Mouse (Mus musculus): ENCODE results near the gene Prr5.
A peak's percentile ranks its signal among the peaks of the same experiment; 100 is the strongest.

Gene Prr5

DNA sequence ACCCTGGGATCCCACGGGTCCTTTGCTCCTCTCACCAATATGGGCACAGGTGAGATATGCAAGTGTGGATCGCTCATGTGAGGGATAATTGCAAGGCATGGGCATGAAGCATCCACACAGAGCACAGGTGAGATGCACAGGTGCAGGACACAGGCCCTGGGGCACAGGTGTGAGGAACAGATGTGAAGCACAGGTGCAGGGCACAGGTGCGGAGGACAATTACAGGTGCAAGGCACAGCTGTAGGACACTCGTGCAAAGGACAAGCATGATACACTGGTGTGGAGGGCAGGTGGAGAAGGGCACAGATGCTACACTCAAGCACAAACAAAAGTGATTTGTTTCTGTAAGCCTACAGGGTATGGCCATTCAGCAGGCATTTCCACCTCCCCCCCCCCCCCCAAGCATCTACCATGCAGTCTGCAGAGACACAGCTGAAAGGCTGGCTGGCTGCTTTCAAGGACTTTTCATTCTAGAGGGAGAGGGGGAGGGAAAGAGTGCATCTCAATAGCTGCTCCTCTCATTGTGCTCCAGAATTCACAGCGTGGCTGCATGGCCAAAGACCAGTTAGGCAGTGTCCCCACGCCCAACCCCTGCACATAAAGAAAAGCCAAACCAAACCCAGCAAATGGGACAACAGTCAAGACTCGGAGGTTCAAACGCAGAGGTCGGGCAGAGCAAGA is 11.9 kb upstream of the Prr5 start:
- no peak for DNase-seq

DNA sequence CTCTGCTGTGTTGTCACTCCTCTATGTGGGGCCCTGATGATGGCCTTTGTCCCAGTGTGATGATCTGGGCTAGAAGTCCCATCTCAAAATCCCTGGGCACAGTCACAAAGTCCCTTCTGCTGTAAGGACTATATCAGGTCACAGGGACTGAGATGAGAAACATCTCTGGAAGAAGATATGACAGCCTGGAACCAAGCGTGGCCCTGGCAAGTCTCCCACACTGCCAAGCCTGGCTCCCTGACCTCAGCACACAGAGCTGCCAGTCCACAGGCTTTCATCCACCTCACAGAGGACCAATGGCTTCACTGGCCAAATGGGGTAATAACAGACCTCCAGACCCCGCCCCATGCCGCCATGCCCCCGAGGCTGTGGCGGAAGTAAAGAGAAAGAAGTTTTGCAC is 10.8 kb upstream of the Prr5 start:
- DNase-seq, result no peak

DNA sequence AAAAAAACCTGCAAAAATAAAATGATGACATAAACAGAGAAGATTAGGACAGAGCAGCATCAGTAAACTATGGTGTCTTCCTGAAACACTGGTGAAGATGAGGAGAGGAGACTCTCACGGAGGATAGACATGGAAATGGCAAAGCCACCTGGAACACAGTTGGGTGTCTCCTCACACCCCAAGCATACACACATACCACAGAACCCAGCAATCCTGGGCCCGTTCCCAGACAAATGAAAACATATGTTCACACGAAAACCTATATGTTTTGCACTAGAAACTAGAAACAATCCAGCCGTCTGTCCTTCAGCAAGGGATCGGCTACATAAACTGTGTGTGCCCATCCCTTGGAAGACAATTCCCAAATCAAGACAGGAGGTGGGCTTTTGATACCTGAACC is 9.6 kb upstream of the Prr5 start:
- DNase-seq, result no peak

DNA sequence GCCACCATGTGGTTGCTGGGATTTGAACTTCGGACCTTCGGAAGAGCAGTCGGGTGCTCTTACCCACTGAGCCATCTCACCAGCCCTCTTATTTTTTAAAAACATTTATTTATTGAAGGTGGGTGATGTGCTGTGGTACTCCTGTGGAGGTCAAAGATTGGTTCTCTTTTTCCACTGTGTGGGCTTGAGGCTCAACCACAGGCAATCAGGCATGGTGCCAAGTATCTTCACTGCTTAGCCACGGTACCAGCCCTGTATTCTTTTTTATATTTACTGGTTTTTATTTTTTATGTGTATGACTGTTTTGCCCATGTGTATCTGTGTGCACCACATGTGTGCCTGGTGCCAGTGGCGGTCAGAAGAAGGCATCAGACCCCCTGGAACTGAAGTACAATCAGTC is 8.1 kb upstream of the Prr5 start:
- no peak for DNase-seq

DNA sequence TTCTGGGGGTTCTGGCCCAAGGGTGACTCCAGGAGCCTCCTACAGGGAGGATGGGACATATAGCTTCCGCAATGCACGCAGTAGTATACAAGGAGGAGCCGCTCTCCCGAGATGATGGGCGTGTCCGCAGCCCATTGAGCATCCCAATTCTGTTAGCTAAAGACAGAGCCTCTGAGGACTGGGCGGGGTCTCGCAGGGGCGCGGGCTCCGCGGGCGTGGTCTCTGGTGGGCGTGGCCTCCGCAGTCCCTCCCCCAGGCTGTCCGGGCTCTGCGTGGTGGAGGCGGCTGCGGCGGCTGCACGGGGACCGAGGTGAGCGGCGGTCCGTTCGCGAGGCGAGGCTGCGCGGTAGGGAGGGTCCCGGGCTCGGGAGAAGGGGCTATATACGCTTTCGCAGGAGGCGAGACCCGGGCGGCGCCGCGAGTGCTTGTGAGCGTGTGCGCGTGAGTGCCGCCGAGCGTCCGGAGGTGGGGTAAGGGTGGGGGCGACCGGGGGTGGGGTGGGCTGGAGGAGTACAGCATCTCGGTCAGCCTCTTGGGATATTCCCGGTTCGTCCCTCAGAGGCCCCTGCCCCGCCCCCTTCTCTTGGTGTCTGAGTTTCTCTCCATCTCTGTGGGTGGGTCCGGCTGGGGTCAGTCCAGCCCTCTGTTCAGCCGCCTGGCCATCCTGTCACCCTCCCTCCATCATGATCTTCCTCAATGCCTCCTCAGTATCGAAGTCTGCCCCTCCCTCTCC is 6.3 kb upstream of the Prr5 start:
- peak; percentile 84 to 86 for DNase-seq

DNA sequence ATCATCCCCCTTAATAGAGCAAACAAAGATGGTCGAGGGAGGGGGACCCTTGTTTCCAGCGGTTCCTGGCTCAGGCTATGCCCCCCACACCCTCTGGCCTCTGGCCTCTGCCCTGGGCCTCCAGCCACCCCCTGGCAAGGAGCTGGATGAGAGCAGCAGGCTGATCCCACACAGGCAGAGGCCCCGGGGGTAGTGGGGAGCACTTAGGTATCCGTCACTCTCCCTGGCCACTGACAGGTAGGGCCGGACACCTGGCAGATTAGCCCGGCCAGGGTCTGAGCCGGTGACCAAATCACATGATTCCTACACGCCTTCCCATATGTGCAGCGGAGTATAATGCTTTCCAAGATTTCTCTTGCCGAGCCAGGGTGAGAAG is 5.7 kb upstream of the Prr5 start:
- no peak for DNase-seq

DNA sequence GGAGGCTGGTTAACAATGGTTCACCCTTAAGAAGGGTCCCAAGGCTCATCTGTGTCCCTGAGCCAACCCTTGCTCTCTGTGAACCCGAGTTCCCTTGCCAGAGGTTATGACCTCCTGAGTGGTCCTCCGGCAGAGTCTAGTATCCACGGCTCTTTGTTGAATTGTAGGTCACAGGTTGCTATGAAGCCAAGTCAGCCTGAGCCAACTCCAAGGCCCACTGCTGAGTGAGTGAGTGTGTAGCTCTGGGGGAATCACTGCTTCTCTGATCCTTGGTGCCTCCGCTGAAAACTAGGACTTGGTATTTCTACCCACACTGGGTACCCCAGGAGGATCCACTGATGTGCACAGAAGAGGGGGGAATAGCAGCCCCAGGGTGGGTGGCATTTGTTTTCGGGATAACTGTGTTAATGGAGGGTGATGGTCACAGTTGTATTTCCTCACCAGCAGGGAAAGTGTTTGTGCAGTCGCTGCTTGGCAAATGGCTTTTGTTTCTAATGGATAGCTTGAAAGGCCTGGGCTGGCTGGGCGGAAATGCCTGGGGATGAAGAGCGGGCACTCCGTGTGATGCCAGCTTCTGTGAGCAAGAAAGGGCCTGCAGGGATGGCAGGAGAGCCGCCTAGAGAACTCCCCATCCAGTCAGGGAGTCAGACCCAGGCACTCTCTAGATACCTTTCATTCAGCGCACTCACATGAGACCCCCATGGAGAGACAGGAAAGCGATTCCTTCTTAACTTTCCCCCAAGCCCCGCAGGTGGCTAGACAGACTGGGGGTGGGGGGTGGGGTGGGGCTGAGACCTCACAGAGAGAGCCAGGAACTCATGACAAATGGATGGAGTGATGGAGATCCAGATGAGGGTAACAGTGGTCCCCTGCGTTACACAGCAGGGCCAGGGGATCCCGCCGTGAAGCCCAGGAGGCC is 4.6 kb upstream of the Prr5 start:
- peak in 1 of 2 experiments; percentile 23 for DNase-seq

DNA sequence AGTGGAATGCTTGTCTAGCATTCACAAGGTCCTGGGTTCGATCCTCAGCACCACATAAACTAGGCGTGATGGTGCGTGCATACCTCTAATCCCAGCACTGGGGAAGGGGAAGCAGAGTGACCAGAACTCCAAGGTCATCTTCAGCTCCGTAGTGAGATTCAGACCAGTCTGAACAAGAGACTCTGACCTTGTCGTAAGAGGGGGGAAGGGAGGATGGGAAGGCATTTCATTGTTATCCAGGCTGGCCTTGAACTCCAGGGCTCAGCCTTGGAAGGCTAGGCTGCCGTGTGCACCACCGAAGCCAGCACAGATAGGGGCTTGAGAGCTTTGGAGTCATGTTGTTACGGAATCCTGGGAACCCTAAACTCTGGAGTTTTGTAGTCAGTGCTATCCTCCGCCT is 3.8 kb upstream of the Prr5 start:
- DNase-seq, result no peak

DNA sequence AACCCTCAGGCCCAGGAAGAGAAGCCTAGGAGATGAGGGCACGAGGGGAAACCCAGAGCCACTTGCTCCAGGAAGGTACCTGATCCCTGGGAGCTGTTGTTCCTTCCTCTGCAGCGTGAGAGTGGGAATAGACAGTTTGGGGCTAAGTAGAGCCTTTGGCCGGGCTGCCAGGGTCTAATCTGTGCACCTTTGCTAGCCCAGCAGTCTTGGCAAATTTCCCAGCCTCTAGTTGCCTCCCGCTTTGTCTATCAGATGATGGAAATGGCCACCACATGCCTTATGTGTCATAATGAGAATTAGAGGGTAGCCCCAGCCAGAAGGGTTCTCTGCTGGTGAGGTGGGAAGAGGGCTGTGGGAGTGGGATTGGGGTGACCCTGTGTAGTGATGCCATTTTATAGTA is 3.4 kb upstream of the Prr5 start:
- no peak for DNase-seq

DNA sequence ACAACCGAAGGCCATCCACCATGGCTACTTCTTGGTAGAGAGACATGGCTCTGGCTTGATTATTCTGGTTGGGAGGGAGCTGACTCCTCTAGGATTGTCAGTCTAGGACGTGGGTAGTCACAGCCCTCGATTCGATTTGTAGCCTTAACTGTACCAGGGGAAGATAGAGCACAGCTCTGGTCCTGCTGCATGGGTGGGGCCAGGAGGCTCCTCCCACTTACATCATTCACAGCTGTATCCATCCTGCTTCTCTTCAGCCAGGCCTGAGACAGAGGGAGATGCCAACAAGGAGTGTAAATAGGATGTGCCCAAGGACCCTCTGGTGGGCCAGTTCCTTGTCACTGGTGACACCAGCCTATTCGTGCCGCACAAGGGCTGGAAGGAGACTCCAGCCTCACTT is 1.8 kb upstream of the Prr5 start:
- DNase-seq, result no peak

DNA sequence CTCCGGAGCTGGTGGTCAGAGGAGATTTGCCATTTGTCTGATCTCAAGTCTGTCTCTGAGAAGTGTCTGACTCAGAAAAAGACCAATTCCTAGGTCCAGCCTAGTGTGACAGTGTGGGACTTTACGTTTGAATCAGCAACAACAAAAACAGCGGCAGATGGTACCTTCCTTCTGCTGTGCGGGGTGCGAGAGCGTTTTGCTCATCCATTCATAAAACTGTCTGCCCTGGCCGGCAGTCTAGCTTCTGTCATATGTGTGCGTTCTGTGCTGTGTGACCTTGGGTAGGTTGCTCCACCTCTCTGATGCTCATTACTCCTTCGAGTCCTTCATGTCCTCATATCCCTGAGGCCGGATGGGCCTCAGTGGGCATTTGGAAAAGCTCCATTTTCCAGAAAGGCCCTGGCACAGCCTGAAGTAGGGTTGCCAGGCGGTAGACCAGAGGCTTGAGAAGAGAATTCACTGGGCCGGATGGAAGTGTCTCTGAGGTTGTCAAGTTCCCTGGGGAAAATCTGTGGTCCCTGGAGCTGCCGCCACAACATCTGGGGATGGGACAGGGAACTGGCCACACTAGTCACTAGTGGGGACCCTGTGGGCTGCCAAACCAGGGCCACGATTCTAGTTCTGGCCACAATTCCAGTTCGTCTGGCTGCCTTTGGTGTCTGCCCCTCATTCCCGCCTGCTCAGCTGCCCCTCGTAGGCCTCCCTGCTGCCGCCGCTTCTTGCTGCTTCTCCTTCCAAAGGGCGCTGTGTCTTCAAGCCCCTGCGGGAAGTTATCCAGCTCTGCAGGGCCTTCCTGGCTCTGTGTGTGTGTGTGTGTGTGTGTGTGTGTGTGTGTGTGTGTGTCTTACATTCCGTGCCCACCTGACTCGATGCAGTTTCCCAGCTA is 594 bp downstream of the Prr5 start:
- DNase-seq, result no peak

DNA sequence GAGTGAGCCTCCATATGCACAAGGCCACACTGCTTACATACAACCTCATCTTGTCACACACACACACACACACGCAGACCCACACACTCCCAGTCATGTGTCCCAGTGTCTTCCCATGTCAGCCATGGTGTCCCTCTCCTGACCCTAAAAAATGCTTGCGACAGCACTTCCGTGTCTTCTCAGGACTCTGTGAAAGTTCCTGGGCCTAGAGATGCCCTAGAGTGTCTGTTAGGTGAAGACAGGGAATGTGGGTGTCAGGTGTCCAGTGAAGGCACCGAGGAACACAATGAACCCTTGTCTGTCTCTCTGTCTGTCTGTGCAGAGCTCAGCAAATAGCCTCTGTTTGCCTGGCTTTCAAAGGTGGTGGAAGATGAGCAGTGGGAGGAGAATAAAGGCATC is 1.2 kb downstream of the Prr5 start:
- no peak for DNase-seq

DNA sequence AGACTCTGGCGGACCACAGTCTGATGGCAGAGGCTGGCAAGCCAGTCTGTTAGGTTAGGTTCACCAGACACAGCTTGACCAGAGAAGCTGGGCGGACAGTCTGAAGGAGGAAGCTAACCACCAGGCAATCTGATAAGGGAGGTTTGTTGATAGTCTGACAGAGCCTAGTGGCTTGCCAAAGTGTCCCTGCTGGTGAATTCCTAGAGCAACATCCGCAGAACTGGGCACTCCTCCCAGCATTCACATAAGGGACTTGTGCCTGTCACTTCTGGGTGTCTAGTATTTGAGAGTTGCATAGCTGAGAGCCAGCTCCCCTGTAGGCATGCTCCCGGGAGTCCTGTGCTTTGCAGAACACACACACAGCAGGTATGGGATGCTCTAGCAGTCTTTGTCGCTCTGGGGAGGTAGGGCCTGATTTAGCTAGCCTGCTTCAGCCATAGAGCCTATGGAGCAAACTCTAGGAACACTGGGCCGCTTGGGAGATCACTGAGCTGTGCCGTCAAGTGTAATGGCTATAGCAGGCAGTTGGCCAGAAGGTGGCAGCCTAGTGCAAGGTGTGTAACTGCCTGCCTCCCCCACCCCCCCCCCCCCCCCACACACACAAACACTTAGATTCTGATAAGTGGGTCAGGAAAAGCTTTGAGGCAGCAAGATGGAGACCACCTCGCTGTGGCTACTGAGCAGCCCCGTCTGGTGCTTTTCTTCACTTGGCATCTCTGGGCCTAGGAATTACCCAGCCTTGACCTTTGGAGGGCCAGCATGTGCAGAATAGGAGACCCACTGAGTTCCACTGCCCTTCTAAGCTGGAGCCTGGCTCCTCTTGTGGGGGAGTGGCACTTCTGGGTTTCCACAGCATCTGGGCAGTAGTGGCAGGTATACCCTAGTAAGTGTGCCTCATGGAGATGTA is 2.2 kb downstream of the Prr5 start:
- peak; percentile 73 to 77 for DNase-seq

DNA sequence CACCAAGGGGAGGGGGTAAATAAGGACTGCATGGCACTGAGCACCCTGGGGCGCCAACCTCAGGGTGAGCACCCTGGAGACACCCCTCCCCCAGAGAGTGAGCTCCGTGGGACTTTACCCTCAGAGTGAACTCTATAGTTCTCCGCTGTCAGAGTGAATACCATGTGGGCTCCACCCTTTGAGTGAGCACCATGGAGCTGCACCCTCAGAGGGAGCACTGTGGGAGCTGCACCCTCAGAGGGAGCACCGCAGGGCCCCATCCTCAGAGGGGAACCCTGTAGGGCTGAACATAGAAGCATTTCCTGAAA is 2.8 kb downstream of the Prr5 start:
- DNase-seq, result no peak

DNA sequence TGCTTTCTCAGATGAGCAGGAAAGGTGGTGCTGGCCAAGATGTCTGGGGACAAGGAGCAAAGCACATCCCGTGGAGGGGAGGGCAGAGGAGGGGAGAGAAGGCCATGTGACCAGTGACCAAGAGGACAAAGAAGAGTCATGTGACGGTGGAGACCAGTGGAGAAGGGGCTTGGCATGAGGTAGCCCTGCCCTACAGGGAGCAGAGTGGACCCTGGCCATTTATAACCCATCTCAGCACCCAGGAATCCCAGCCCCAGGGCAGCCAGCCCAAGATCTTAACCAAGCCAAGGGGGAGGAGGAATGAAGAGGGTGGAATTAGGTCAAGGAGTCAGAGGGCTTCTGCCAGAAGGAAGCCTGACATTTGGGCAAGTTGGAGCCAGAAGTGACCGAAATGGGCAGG is 3.2 kb downstream of the Prr5 start:
- peak; percentile 36 to 46 for DNase-seq

DNA sequence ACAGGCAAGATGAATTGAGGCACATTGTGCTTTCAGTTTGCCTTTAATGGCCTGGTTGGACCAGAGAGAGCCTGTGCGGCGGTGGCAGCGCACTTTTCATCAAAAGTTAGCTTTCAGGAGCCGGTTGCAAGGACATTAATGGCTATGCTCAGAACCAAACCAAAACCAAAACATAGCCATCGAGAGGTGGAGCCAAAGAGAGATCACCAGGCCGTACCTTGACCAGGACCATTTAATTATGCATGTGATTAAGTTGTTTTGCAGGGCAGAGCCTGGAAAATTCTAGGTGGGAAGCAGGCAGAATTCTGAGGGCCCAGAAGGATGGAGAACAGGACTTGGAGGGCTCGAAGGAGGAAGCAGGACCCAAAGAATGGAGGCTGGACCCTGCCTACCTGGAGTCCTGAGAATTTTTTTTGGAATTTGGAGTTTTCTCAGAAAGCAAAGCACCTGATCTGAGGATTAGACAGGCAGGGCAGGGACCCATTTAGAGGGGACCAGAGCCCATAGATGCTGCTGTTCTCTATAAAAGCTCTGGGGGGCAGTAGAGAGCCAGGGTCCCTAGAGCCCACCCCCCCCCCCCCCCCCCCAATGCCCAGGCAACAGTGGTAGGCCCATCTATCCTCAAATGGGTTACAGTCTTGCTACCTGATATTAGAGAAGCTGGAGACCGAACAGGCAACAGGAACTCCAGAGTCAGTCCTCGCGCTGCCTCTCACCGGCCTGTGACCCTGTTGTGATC is 5.1 kb downstream of the Prr5 start:
- no peak for DNase-seq

DNA sequence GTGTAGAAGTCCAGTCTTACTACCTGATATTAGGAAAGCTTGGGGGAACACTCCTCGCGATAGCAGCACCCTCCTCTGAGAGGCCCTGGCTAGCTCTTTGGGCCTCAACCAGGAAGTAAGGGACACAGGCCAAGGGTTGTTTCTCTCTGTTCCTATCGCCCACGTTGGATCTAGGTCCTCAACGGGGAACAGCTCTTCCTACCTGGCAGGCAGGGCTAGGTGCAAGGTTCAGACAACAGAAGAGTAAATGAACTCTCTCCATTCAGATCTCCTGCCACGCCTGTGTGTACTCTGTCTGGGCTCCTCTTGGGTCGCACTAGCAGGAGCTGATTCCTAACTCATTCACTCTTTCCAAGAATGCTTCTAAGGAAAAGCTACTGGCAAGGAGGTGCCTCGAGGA is 5.9 kb downstream of the Prr5 start:
- DNase-seq, result no peak

DNA sequence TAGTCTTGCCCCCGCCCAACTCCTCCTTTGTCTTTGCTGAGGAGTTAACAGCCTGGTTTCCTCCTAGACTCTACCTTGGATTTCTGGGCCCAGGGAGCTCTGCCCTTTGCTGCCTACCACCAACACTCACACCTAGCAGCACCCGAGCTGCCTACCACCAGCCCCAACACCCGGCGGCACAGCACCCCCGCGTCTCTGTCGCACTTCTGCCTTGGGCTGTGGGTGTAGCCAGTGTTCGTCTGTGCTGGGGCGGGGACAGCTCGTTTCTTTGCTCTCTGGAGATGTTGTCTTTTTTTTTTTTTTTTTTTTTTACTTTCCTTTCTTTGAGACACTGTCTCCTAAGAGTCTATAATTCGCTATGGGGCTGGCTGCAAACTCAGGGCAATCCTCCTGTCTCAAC is 8.5 kb downstream of the Prr5 start:
- no peak for DNase-seq

DNA sequence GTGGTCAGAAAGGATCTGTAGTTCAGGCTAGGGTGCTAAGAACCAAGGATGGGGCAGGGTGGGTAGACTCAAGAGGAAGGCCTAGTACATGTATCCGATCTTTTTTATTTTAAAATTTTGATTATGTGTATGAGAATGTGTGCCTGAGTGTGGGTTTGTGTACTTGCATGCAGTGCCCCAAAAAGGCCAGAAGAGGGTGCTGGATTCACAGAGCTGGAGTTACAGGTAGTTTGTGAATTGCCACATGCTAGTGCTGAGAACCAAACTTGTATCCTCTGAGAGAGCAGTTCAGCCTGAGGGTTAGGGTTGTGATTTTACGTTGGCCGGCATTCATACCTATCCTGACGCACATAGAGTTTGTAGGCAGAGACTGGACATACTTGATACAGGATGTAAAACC is 9.7 kb downstream of the Prr5 start:
- DNase-seq, result no peak

DNA sequence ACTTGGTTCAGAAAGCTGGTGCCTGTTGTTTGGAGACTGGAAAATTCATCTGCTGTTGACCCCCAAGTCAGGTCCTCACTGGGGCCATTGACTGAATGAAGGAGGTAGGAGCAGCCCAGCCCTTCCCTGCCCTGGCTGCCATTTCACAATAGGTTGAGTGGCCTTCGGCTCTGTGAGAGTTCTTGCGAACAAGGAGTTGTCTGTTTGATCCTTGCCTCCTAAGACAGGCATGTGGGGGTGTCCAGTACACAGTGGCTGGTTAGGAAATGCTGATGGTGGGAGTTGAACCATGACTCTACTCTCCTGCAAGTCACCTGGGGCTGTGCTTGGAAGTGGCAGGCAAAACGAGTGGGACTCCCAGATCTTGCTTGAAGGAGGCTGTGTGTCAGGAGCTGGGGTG is 10.4 kb downstream of the Prr5 start:
- no peak for DNase-seq

All from lung, postnatal 4 days (tissue).